Mouse (Mus musculus) cortical plate, adult 2 months (tissue): ENCODE measurements around the gene Ins2.

ENCODE experiments used
- CTCF ChIP-seq: fragments of 200-500 bp; IDR thresholded peaks from 2 replicates; pipeline ENCODE4 v1.5.1; 2011; ENCODE audit warnings: mild to moderate bottlenecking, control low read depth, low read length; ENCODE audit not compliant: insufficient read depth; ENCODE audit errors: extremely low read depth
- POLR2A ChIP-seq: fragments of 200-500 bp; IDR thresholded peaks from 2 replicates; pipeline ENCODE4 v1.6.1; 2011; ENCODE audit warnings: mild to moderate bottlenecking, low read length, control low read depth; ENCODE audit not compliant: insufficient read depth; ENCODE audit errors: extremely low read depth

GRCm38 (mm10) chr7:142630691-142631090, 112.5 kb downstream of the Ins2 start:
- TF ChIP-seq CTCF (no peak), POLR2A (no peak)
